Comparison of ENCODE assay signal across 8 mouse cellular contexts in genomic region chr1:60566631-60567311, GRCm38 (mm10). TPM values are rescaled to one million over a fixed set of nuclear protein-coding genes. Genes with fewer than 3 reads are reported as not detected.
DNase-seq lines count a peak whose midpoint lies in the region; ATAC-seq lines count a peak whose summit lies in the region.

Raph1 (minus strand) TSS chr1:60567104.

- H3K9me3 ChIP-seq in hindbrain, embryonic 16.5 days (ENCODE audit: control insufficient read depth, low read length), result no peaks in the 10 kb centered on the region

- H3K27me3 ChIP-seq in hindbrain, embryonic 16.5 days (replicated peaks; ENCODE audit: control insufficient read depth, insufficient read depth, low read length), result no peaks in the 10 kb centered on the region

- no peaks in the 10 kb centered on the region for H3K36me3 ChIP-seq in hindbrain, embryonic 16.5 days (ENCODE audit: control insufficient read depth, insufficient read depth, low read length)

- peak; percentile 84 for DNase-seq in R1 (ENCODE audit: low read depth, low spot score)
- DNase-seq in cerebellum, postnatal 14 days, result peak; percentile 79 to 89
- peak; percentile 83 for DNase-seq in gastrocnemius, adult 18-20 months (ENCODE audit: low spot score)
- peak; percentile 51 for DNase-seq in left cerebral cortex, adult 11 months (ENCODE audit: low spot score)
- peak; percentile 90 for DNase-seq in lung, postnatal 36 days
- DNase-seq in retina, postnatal 7 days (ENCODE audit: low read depth, low spot score), result peak; percentile 85
- DNase-seq in urinary bladder, adult 2 months (ENCODE audit: low spot score), result peak; percentile 80

- peak within 1 kb of the TSS; percentile 99 for H3K27ac ChIP-seq in hindbrain, embryonic 16.5 days (ENCODE audit: low read depth, low read length)

- H3K4me2 ChIP-seq in hindbrain, embryonic 16.5 days (ENCODE audit: low read length), result peak within 1 kb of the TSS; percentile 57

- WGBS in hindbrain, embryonic 16.5 days, result under 1% methylated on average over 62 of the region's 92 CpGs

- peak within 1 kb of the TSS; percentile 100 for H3K4me3 ChIP-seq in hindbrain, embryonic 16.5 days (ENCODE audit: low read length)

- H3K9ac ChIP-seq in hindbrain, embryonic 16.5 days (ENCODE audit: low read depth, low read length), result peak within 1 kb of the TSS; percentile 96

- peaks cover 12% of the 10 kb centered on the region for H3K4me1 ChIP-seq in hindbrain, embryonic 16.5 days (ENCODE audit: control insufficient read depth, insufficient read depth, low read depth, low read length)

- peak; percentile 98 for ATAC-seq in hindbrain, embryonic 16.5 days

RNA-seq across cellular contexts. Expression of gene Raph1, which starts in this region (rescaled TPM):
- total RNA-seq in gastrocnemius, adult 18-20 months (2021), result 10 to 100 TPM; 15.2 to 26.0 TPM
- 22.0 and 22.4 TPM in 2 replicates for polyA plus RNA-seq in hindbrain, embryonic 16.5 days (2015; fragmentation: Nextera tagmentation; extraction: Ambion mirVana)
- polyA plus RNA-seq in urinary bladder, adult 2 months (2012; rRNA removed), result 10.5 and 13.4 TPM in 2 replicates

Comparison
In these comparisons a context has a peak if more than half of its experiments do, and no peak if none do; other contexts are left out.
1. Peak in every context shown above with its lines: DNase-seq, ATAC-seq, H3K4me3 ChIP-seq and H3K27ac ChIP-seq.